Mouse (Mus musculus) kidney, adult 2 months (tissue): ENCODE data around the gene Tmem87b.

Source experiments
- CTCF ChIP-seq: fragments of 200-500 bp; conservative IDR thresholded peaks from 2 replicates; pipeline ENCODE4 v1.5.1; 2011; ENCODE audit warnings: low read depth, mild to moderate bottlenecking, control low read depth, low read length, moderate library complexity, mixed read lengths; ENCODE audit not compliant: insufficient read depth, insufficient read length
- POLR2A ChIP-seq: fragments of 200-500 bp; IDR thresholded peaks from one replicate; pipeline ENCODE4 v1.6.1; 2011; ENCODE audit warnings: low read depth, low read length, control low read depth

GRCm38 (mm10) chr2:128885225-128885811, 67.4 kb downstream of the Tmem87b start:
- TF ChIP-seq CTCF: no peak
- no peak for TF ChIP-seq POLR2A
